Mouse (Mus musculus): ENCODE results near the gene Dkk3.

Gene Dkk3

DNA sequence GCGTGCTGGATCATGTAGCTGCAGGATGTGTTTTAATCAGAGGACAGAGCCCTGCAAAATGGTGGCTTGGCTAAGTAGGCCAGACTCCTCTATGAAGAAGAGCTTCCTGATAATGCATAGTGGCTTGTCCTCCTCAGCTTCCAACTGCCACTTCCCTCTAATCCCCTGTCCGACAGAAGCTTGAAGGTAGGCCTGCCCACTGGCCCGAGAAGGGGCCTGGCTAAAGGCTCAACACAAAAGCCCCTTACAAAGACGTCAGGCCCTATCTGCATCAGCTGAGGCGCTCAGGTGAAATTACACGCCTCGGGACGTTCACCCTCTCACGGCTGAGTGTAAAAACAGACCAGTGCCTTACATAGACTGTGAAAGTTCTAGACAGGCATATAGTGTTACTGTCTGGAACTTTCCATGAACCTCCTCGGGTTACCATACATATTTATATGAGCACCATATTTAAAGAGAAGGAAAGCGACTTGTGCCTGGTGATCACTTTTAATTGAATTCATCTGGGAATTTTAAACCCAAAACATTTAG lies 14.1 kb downstream of the Dkk3 start:
- no peak for TF ChIP-seq GATA4 (IDR thresholded peaks at IDR 0.05; ENCODE audit: insufficient replicate concordance, low read length)

DNA sequence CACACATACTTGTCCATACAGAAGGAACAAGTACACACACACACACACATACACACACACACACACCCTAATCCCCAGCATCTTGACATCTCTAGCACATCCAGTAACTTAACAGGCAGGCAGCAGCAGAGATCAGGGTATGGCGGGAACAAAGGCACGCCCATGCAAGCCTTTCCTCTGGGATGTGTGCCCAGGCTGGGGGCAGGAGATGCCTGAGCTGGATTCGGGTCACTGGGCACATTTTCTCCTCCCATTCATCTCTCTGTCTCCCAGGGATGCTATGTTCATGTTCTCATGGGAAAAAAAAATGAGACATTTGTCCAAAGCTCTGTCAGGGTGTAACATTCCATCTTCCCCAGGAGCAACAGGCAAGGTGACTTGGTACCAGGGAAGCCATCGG lies 14.9 kb downstream of the Dkk3 start:
- TF ChIP-seq GATA4 (IDR thresholded peaks at IDR 0.05; ENCODE audit: insufficient replicate concordance, low read length): no peak

- TF ChIP-seq GATA4 (IDR thresholded peaks at IDR 0.05; ENCODE audit: insufficient replicate concordance, low read length): no peak
Measured at GRCm38 (mm10) chr7:112143090-112143500, 15.8 kb downstream of the Dkk3 start.

DNA sequence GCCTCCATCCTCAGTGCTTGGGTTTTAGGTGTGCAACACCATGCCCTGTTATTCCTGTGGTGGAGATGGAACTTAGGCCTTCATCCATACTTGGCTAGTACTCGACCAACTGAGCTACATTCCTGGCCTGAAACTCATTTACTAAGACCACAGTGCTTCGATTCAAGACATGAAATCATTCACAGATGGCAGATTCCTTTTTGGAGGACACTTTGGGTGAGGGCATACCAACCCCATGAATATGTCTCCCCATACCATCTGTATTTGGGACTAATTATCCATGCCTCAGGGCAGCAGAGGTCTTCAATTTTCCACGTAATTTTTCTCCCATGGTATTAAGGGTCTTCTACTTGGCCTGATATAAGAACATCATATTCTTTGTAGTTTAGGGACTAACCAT lies 16.2 kb downstream of the Dkk3 start:
- no peak for TF ChIP-seq GATA4 (IDR thresholded peaks at IDR 0.05; ENCODE audit: insufficient replicate concordance, low read length)

DNA sequence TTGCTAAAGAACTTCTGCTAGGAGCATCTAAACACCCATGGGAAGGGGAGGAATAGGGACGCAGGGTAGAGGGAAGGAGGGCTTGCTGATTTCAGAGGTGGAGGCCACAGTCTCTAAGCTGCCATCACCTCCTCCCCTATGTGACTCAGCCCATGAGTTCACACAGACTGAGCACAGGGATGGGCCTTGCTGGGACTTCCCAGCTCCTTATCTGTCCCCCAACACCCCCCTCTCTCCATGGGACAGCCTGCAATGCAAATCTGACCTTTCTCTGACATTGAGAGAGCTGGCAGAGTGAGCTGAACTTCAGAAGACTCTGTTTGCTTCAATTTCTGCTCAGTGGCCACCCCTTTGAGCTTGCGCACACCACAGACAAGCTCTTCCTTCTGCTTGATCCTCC lies 18.1 kb downstream of the Dkk3 start:
- TF ChIP-seq GATA4 (IDR thresholded peaks at IDR 0.05; ENCODE audit: insufficient replicate concordance, low read length): no peak

- peak; percentile 80; the same call in 1 of the 2 replicates for TF ChIP-seq GATA4 (IDR thresholded peaks at IDR 0.05; ENCODE audit: insufficient replicate concordance, low read length)
Measured at GRCm38 (mm10) chr7:112138509-112139405, 20.1 kb downstream of the Dkk3 start.

DNA sequence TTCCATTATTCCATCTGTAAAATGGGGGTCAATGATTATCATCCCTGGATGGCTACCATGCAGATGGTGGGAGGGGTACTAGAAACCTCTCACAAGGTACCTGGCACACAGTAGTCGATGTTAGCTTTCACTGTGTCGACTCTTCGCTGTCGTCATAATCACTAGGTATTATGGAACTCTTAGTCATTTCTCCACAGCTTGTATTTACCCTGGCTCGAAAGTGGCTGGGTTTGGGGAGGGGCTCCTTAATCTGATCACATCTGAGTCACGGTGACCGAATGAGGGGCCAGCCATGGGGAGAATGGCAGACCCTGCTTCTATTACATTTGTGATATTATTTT lies 20.7 kb downstream of the Dkk3 start:
- no peak for TF ChIP-seq GATA4 (IDR thresholded peaks at IDR 0.05; ENCODE audit: insufficient replicate concordance, low read length)

- no peak for TF ChIP-seq GATA4 (IDR thresholded peaks at IDR 0.05; ENCODE audit: insufficient replicate concordance, low read length)
Measured at GRCm38 (mm10) chr7:112136537-112136936, 22.3 kb downstream of the Dkk3 start.

DNA sequence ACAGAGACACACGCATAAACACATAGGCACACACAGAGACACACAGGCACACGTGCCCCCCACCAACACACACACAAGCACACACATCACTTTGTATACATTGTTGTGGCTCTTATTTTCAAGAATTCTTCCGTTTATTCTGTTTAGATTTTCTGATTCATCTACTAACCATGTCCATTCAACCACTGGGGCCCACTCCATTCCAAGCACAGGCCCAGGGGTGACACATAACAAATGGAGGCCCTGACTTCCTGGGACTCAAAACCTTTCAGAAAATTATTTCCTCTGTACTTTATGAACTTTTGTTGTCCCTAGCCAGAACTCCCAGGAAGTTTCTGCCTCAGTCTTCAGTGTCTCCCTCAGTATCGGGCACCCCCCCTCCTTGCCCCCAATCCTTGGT lies 23.7 kb downstream of the Dkk3 start:
- no peak for TF ChIP-seq GATA4 (IDR thresholded peaks at IDR 0.05; ENCODE audit: insufficient replicate concordance, low read length)

DNA sequence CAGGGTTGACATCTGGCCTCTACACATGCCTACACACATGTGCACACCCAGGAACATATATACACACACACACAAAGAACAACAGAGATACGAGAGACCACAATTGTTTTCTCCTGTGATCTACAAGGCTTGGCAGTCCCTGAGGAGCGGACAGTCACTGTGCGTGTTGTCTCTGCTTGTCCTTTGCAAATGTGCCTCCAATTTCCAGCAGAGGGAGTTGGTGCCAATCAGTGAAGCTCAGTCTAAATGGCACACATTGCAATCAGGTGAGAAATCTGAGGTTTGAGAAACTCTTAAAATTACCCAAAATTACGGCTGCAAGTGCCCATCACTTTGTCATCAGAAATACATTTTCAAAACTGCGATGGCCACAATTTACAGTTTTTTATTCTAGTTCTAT lies 25.6 kb downstream of the Dkk3 start:
- TF ChIP-seq GATA4 (IDR thresholded peaks at IDR 0.05; ENCODE audit: insufficient replicate concordance, low read length): no peak

DNA sequence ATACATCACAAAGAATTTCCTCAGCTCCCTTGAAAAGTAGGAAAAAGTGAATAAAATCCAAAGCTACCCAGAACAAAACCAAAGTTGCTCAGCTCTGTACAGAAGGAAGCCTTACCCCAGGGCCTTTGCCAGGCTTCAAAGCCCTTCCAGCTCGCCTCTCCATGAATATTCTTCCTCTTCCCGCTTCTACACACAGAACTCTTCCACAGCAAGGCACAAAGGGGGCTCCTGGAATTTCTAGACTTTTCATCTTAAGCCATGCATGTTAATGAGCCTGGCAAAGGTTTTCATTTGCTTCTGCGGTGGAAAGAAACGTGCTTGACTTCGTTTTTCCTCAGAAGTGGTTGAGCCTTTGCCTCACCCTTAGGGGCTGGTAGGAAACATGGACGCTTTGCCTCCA lies 26.9 kb downstream of the Dkk3 start:
- TF ChIP-seq GATA4 (IDR thresholded peaks at IDR 0.05; ENCODE audit: insufficient replicate concordance, low read length): no peak

- TF ChIP-seq GATA4 (IDR thresholded peaks at IDR 0.05; ENCODE audit: insufficient replicate concordance, low read length): no peak
Measured at GRCm38 (mm10) chr7:112130660-112131059, 28.2 kb downstream of the Dkk3 start.

GRCm38 (mm10) chr7:112129851-112130250 lies 29.0 kb downstream of the Dkk3 start:
- no peak for TF ChIP-seq GATA4 (IDR thresholded peaks at IDR 0.05; ENCODE audit: insufficient replicate concordance, low read length)

DNA sequence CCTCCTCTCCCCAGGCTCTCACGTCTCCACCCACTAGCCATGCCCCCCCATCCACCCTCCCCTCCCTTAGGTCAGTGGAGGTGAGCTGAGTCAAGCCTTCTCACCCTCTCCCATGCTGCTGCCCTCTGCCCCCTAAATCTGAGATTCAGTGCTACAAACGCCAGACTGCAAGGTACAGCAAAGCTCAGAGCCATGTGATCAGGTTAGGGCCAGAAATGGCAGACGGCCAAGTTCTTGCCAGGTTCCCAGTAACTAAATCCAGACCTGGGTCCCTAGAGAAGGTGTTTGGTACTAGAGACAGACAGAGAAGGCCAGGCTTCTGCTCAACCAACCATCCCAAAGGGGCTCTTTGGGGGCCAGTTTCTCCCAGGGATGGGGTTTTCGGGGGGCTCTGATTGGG lies 30.0 kb downstream of the Dkk3 start:
- no peak for TF ChIP-seq GATA4 (IDR thresholded peaks at IDR 0.05; ENCODE audit: insufficient replicate concordance, low read length)

- TF ChIP-seq GATA4 (IDR thresholded peaks at IDR 0.05; ENCODE audit: insufficient replicate concordance, low read length): no peak
Measured at GRCm38 (mm10) chr7:112127954-112128353, 30.9 kb downstream of the Dkk3 start.

- no peak for TF ChIP-seq GATA4 (IDR thresholded peaks at IDR 0.05; ENCODE audit: insufficient replicate concordance, low read length)
Measured at GRCm38 (mm10) chr7:112127085-112127637, 31.7 kb downstream of the Dkk3 start.

All from liver, adult (tissue).